Mouse (Mus musculus): ENCODE results near the gene Zdhhc16.

The Zdhhc16 gene

DNA sequence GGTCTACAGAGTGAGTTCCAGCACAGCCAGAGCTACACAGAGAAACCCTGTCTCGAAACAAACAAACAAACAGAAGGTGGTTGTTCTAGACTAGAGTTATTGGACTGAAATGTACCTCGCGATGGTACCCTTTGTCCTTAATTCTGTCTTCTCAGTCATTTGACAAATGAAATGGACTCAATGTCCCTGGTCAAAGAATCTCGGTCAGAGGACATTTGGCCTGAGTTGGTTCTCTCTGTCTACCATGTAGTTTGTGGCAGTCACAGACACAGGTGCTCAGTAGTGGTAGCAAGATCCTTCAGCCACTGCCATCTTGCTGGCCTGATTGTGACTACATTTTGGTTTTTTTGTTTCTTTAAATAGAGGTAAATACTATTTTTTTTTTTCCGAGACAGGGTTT is 52.7 kb downstream of the Zdhhc16 start:
- no peak for DNase-seq (ENCODE audit: low read depth, low spot score)

DNA sequence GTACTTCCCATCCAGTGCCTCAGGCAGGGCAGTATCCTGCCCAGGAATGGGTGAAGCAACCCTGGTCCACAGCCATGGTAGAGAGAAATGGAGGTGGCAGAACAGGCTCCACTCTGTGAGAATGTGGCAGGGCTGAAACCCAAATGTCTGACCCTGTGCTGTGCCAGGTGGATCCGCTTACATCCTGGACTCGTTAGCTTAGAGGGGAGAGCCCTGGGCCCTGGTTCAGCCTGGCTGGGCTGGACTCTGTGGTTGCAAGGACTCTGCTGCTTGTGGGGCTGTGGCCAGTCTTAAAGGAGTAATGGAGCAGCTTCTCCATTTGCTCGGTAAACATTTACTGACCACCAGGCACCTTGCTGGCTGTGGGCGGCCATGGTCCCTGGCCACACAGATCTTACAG is 53.9 kb downstream of the Zdhhc16 start:
- DNase-seq (ENCODE audit: low read depth, low spot score) = no peak

DNA sequence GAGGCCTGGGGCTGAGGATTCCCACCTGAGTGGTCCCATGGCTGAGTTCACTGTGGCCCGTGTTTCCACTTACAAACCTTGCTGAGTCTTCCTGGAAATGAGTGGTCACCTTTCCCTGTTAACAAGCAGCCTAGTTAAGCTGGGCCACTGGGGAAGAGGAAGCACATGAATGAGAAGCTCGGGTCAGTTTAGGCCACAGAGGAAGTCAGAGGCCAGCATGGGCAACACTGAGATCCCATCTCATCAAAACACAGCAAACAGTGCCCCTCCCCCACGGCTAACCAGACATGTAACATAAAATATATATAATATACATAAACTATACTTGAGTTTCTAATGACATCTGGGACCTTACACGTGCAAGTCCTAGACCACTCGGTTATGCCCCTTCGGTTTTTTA is 56.5 kb downstream of the Zdhhc16 start:
- no peak for DNase-seq (ENCODE audit: low read depth, low spot score)

DNA sequence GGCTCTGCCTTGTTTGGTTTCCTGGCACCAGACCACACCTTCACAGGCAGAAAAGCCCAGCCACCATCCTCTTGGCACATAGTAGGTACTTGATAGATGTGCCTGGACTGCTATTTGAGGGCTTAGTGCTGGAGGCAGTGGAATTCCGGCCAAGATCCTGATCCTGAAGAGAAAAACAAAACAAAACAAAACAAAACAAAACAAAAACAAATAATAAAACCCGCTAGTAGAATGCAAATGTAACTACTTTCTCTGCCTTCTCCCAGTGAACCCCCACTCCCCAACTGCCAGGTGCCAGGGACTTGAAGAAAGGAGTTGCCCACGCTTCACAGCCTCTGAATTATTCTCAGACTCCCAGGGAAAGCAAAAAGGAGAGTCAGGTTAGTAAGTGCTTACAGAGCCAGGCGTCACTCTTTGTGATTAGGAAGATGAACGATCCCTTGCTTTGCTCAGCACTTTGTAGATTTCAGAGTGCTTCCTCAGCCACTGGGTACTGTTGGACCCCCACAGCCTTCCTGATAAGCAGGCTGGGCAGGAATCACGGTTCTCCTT is 58.7 kb downstream of the Zdhhc16 start:
- DNase-seq (ENCODE audit: low read depth, low spot score) = no peak

DNA sequence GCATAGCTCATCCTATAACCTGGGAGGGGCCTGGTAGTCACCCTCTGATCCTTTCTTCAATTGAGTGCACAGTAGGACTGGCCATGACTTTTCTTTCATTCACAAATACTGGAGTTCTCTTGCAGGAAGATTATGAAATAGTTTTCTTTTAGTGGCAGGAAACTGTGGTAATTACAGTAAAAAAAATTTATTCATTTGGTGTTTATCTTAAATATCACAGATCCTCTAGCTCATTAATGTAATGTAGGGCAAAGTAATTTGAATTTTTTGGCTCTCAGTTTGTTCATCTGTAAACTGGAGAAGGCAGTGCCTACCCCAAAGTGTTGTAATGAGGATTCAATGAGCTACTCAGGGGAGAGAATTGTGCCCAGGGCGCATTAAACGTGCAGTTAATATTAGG is 59.7 kb downstream of the Zdhhc16 start:
- DNase-seq (ENCODE audit: low read depth, low spot score) = no peak

DNA sequence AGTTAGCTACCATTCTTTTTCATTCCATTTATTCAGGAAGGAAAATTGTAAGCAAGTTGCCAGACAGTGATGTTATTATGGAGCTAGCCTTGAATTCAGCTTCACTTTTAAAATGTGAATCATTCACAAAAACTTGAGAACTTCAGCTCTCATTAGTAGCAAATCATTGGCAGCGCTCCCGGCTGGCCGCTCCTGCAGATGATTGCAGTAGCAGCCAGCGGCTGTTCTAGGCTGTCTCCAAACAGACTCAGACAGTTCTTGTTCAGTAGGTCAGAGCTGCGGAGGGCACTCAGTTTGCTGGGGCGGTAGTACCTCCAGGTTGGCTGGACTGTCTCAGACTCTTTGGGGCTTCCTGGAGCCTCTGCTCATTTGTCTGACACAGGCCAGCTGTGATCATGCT is 60.2 kb downstream of the Zdhhc16 start:
- peak; percentile 94 for DNase-seq (ENCODE audit: low read depth, low spot score)
